Mouse (Mus musculus) neural tube, embryonic 11.5 days (tissue): ENCODE data around the gene Ttc41. TPM values are rescaled to one million over a fixed set of nuclear protein-coding genes. Genes with fewer than 3 reads are reported as not detected.

Experiments
- ATAC-seq: fragments of 200-750 bp; cut with Nextera tagmentation; 2 replicates; pipeline ENCODE4 v1.8.0; 2017; ENCODE audit warnings: moderate number of reproducible peaks, mild to moderate bottlenecking, moderate TSS enrichment, moderate library complexity; ENCODE audit not compliant: insufficient read depth, low FRiP score, low TSS enrichment
- DNase-seq: peaks from one replicate; pipeline ENCODE4 v3.0.0-alpha.2; 2015; ENCODE audit warnings: low spot score
- H3K27ac ChIP-seq: fragments of 300-500 bp; sonication (generic); 2 replicates; pipeline ENCODE4 v1.5.1; 2014; ENCODE audit warnings: low read depth, mild to moderate bottlenecking, low read length
- H3K27me3 ChIP-seq: fragments of 300-500 bp; sonication (generic); 2 replicates; pipeline ENCODE4 v1.6.1; 2014; ENCODE audit warnings: mild to moderate bottlenecking, low read length, mixed read lengths; ENCODE audit not compliant: control insufficient read depth, insufficient read depth
- H3K36me3 ChIP-seq: fragments of 300-500 bp; sonication (generic); 2 replicates; pipeline ENCODE4 v1.6.1; 2014; ENCODE audit warnings: mild to moderate bottlenecking, low read length, moderate library complexity, mixed read lengths; ENCODE audit not compliant: control insufficient read depth, insufficient read depth
- H3K4me1 ChIP-seq: fragments of 300-500 bp; sonication (generic); 2 replicates; pipeline ENCODE4 v1.6.1; 2014; ENCODE audit warnings: low read length, mixed read lengths; ENCODE audit not compliant: control insufficient read depth, insufficient read depth
- H3K4me2 ChIP-seq: fragments of 300-500 bp; sonication (generic); 2 replicates; pipeline ENCODE4 v1.6.1; 2014; ENCODE audit warnings: low read depth, mild to moderate bottlenecking, moderate library complexity
- H3K4me3 ChIP-seq: fragments of 300-500 bp; sonication (generic); 2 replicates; pipeline ENCODE4 v1.5.1; 2014; ENCODE audit warnings: low read depth, low read length
- H3K9ac ChIP-seq: fragments of 300-500 bp; sonication (generic); 2 replicates; pipeline ENCODE4 v1.6.1; 2014; ENCODE audit warnings: mild to moderate bottlenecking, low read length
- H3K9me3 ChIP-seq: fragments of 300-500 bp; sonication (generic); 2 replicates; pipeline ENCODE4 v1.6.1; 2016; ENCODE audit warnings: low read length; ENCODE audit not compliant: control insufficient read depth
- WGBS: fragments of 180-500 bp; shearing (Covaris S2); extraction: QIAGEN DNeasy Blood & Tissue Kit; methylation state at CpG from one replicate; pipeline ENCODE4 v1.1.7; 2014; 5-methylcytosine and 5-hydroxymethylcytosine counted together
- polyA plus RNA-seq: library from polyadenylated mRNA; unstranded; fragments of >200 nt; fragmentation: Nextera tagmentation; extraction: Ambion mirVana; gene quantifications from 2 replicates; pipeline ENCODE4 v1.2.1, GENCODE M21; 2014

Ttc41 gene
- polyA plus RNA-seq, 1 experiment from 2014 or later = 2.3 TPM

- no peak overlapping the region for H3K27ac ChIP-seq
- ATAC-seq (no peak), DNase-seq (no peak)
- 79% methylated on average over 4 of the region's 4 CpGs for WGBS
- peak overlapping the region; percentile 91 for H3K4me3 ChIP-seq
- no peak overlapping the region for H3K9ac ChIP-seq
- peak overlapping the region; percentile 67 for H3K4me2 ChIP-seq
- H3K4me1 ChIP-seq = peaks cover 28% of the 10 kb centered on the region
- H3K36me3 ChIP-seq = peaks cover 15% of the 10 kb centered on the region
- H3K27me3 ChIP-seq = no peaks in the 10 kb centered on the region
- H3K9me3 ChIP-seq = no peaks in the 10 kb centered on the region
Observed at GRCm38 (mm10) chr10:86703375-86703774, 2.2 kb upstream of the Ttc41 start.

GRCm38 (mm10) chr10:86704141-86704540 lies 1.5 kb upstream of the Ttc41 start:
- peaks cover 28% of the 10 kb centered on the region for H3K4me1 ChIP-seq
- H3K27me3 ChIP-seq = no peaks in the 10 kb centered on the region
- peak overlapping the region; percentile 91 for H3K4me3 ChIP-seq
- DNase-seq = no peak
- peaks cover 14% of the 10 kb centered on the region for H3K36me3 ChIP-seq
- 5% methylated on average over 8 of the region's 8 CpGs for WGBS
- peak overlapping the region; percentile 67 for H3K4me2 ChIP-seq
- no peak for ATAC-seq
- H3K27ac ChIP-seq = no peak overlapping the region
- no peaks in the 10 kb centered on the region for H3K9me3 ChIP-seq
- H3K9ac ChIP-seq = peak overlapping the region; percentile 92

GRCm38 (mm10) chr10:86704589-86705191 lies 921 bp upstream of the Ttc41 start:
- peak overlapping the region; percentile 91 for H3K4me3 ChIP-seq
- peak overlapping the region; percentile 88 for H3K27ac ChIP-seq
- no peaks in the 10 kb centered on the region for H3K27me3 ChIP-seq
- H3K9ac ChIP-seq = peak overlapping the region; percentile 92
- peaks cover 10% of the 10 kb centered on the region for H3K36me3 ChIP-seq
- no peaks in the 10 kb centered on the region for H3K9me3 ChIP-seq
- H3K4me2 ChIP-seq = peak overlapping the region; percentile 67
- DNase-seq (peak; percentile 43), ATAC-seq (no peak; the same call in 1 of the 2 replicates)
- WGBS = under 1% methylated on average over 33 of the region's 33 CpGs
- H3K4me1 ChIP-seq = peaks cover 28% of the 10 kb centered on the region

- H3K9ac ChIP-seq = peak overlapping the region; percentile 67
- no peaks in the 10 kb centered on the region for H3K9me3 ChIP-seq
- WGBS = 6% methylated on average over 33 of the region's 33 CpGs
- H3K4me2 ChIP-seq = peak overlapping the region; percentile 52
- no peaks in the 10 kb centered on the region for H3K27me3 ChIP-seq
- H3K4me3 ChIP-seq = peak overlapping the region; percentile 91
- ATAC-seq = peak; percentile 82
- H3K4me1 ChIP-seq = peaks cover 19% of the 10 kb centered on the region
- no peak for DNase-seq
- peaks cover 6% of the 10 kb centered on the region for H3K36me3 ChIP-seq
- peak overlapping the region; percentile 88 for H3K27ac ChIP-seq
Observed at GRCm38 (mm10) chr10:86705922-86706752, 526 bp downstream of the Ttc41 start.

GRCm38 (mm10) chr10:86707134-86707533 lies 1.5 kb downstream of the Ttc41 start:
- DNase-seq = no peak
- ATAC-seq = no peak
- 91% methylated on average over 3 of the region's 3 CpGs for WGBS
- Histone ChIP-seq H3K9ac (no peak overlapping the region), H3K36me3 (peaks cover 3% of the 10 kb centered on the region; the same call in 1 of the 2 replicates), H3K27me3 (no peaks in the 10 kb centered on the region), H3K4me1 (peaks cover 15% of the 10 kb centered on the region; the same call in 1 of the 2 replicates), H3K4me2 (no peak overlapping the region), H3K4me3 (no peak overlapping the region), H3K9me3 (no peaks in the 10 kb centered on the region), H3K27ac (no peak overlapping the region)

- 84% methylated on average over 3 of the region's 3 CpGs for WGBS
- H3K4me2 ChIP-seq = no peak overlapping the region
- no peaks in the 10 kb centered on the region for H3K27me3 ChIP-seq
- H3K4me1 ChIP-seq = no peaks in the 10 kb centered on the region
- no peak overlapping the region for H3K27ac ChIP-seq
- H3K4me3 ChIP-seq = no peak overlapping the region
- DNase-seq (no peak), ATAC-seq (no peak)
- no peaks in the 10 kb centered on the region for H3K9me3 ChIP-seq
- H3K9ac ChIP-seq = no peak overlapping the region
- no peaks in the 10 kb centered on the region for H3K36me3 ChIP-seq
Observed at GRCm38 (mm10) chr10:86712156-86712555, 6.5 kb downstream of the Ttc41 start.

- Histone ChIP-seq H3K9ac (peak overlapping the region; percentile 1), H3K27me3 (no peaks in the 10 kb centered on the region), H3K36me3 (no peaks in the 10 kb centered on the region), H3K27ac (no peak overlapping the region), H3K4me2 (peak overlapping the region; percentile 33), H3K4me1 (no peaks in the 10 kb centered on the region), H3K4me3 (no peak overlapping the region), H3K9me3 (no peaks in the 10 kb centered on the region)
- ATAC-seq (peak; percentile 71), DNase-seq (peak; percentile 60)
- WGBS = 5% methylated on average over 11 of the region's 12 CpGs
Observed at GRCm38 (mm10) chr10:86727548-86727980, 22.0 kb downstream of the Ttc41 start.

GRCm38 (mm10) chr10:86728176-86728575 lies 22.6 kb downstream of the Ttc41 start:
- Histone ChIP-seq H3K4me2 (no peak overlapping the region), H3K4me3 (no peak overlapping the region), H3K9ac (no peak overlapping the region), H3K36me3 (no peaks in the 10 kb centered on the region), H3K4me1 (no peaks in the 10 kb centered on the region), H3K27me3 (no peaks in the 10 kb centered on the region), H3K9me3 (no peaks in the 10 kb centered on the region), H3K27ac (no peak overlapping the region)
- DNase-seq (no peak), ATAC-seq (no peak)
- WGBS = 93% methylated on average over 3 of the region's 3 CpGs
